Mouse (Mus musculus): ENCODE results near the gene Chd6. TPM values are rescaled to one million over a fixed set of nuclear protein-coding genes. Genes with fewer than 3 reads are reported as not detected.
"Not testable (repeated sequence)": the region's sequence is repeated elsewhere in the genome, so short reads cannot be mapped to it uniquely, and the experiment has no call there.

Gene Chd6
- total and polyA plus RNA-seq, 3 experiments, result 10.8 to 19.7 (median 14.0) TPM

GRCm38 (mm10) chr2:160959901-160960300, 149.0 kb downstream of the Chd6 start:
- no peak overlapping the region for H3K4me2 ChIP-seq (ENCODE audit: insufficient read depth, low read depth, poor library complexity, severe bottlenecking)
- no peak overlapping the region for H3K27ac ChIP-seq (ENCODE audit: insufficient read depth, low read depth)
- in situ Hi-C loops (cut with MboI; ENCODE audit: low pct_ligation_motif_present, low pct_unique_long_range_greater_than_20kb, low sequenced_read_pairs), result no loop called here
- H3K4me1 ChIP-seq (ENCODE audit: control insufficient read depth in 1 of 2, insufficient read depth in 2 of 2), result no peaks in the 10 kb centered on the region
- H3K27me3 ChIP-seq (replicated peaks), result no peaks in the 10 kb centered on the region
- no peak overlapping the region for H3K9ac ChIP-seq (ENCODE audit: insufficient read depth, low read depth)
- H3K9me3 ChIP-seq (replicated peaks; ENCODE audit: low read length), result no peaks in the 10 kb centered on the region
- no peaks in the 10 kb centered on the region for H3K79me2 ChIP-seq (replicated peaks; ENCODE audit: control insufficient read depth, extremely low read depth, insufficient read depth, poor library complexity, severe bottlenecking)
- peaks cover 47 to 80% of the 10 kb centered on the region in 2 experiments for H3K36me3 ChIP-seq (replicated peaks in 1 of 2; ENCODE audit: control insufficient read depth in 1 of 2, insufficient read depth in 1 of 2, low read length in 1 of 2)
- no peak for DNase-seq (ENCODE audit: extremely low read depth)
- TF ChIP-seq CTCF (conservative IDR thresholded peaks at IDR 0.05 in 1 of 2, IDR thresholded peaks at IDR 0.05 in 1 of 2; ENCODE audit: low read depth in 2 of 2, low read length in 2 of 2) (no peak), BHLHE40 (IDR thresholded peaks at IDR 0.05; ENCODE audit: low read depth, low read length) (no peak), CHD1 (IDR thresholded peaks at IDR 0.05; ENCODE audit: low read depth, low read length) (no peak), E2F4 (IDR thresholded peaks at IDR 0.05; ENCODE audit: insufficient replicate concordance, low read depth, low read length) (no peak), ZKSCAN1 (IDR thresholded peaks at IDR 0.05; ENCODE audit: borderline replicate concordance, low read depth, low read length) (no peak), RCOR1 (conservative IDR thresholded peaks at IDR 0.05; ENCODE audit: low read depth, low read length) (no peak)
- no peak overlapping the region for H3K4me3 ChIP-seq (replicated peaks in 1 of 3; ENCODE audit: low read depth in 2 of 3, low read length in 2 of 3, poor library complexity in 1 of 3)
- dilution Hi-C loops (cut with MboI; ENCODE audit: extremely low pct_ligation_motif_present, extremely low pct_unique_long_range_greater_than_20kb, low sequenced_read_pairs), result no loop called here

GRCm38 (mm10) chr2:160958737-160959136, 150.1 kb downstream of the Chd6 start:
- Histone ChIP-seq H3K4me1 (ENCODE audit: control insufficient read depth in 1 of 2, insufficient read depth in 2 of 2) (no peaks in the 10 kb centered on the region; a peak in 1 of 4 replicates), H3K27ac (ENCODE audit: insufficient read depth, low read depth) (no peak overlapping the region), H3K79me2 (replicated peaks; ENCODE audit: control insufficient read depth, extremely low read depth, insufficient read depth, poor library complexity, severe bottlenecking) (no peaks in the 10 kb centered on the region), H3K9ac (ENCODE audit: insufficient read depth, low read depth) (no peak overlapping the region), H3K27me3 (replicated peaks) (no peaks in the 10 kb centered on the region), H3K4me2 (ENCODE audit: insufficient read depth, low read depth, poor library complexity, severe bottlenecking) (no peak overlapping the region), H3K36me3 (replicated peaks in 1 of 2; ENCODE audit: control insufficient read depth in 1 of 2, insufficient read depth in 1 of 2, low read length in 1 of 2) (peaks cover 49 to 82% of the 10 kb centered on the region in 2 experiments), H3K4me3 (replicated peaks in 1 of 3; ENCODE audit: low read depth in 2 of 3, low read length in 2 of 3, poor library complexity in 1 of 3) (no peak overlapping the region), H3K9me3 (replicated peaks; ENCODE audit: low read length) (no peaks in the 10 kb centered on the region)
- peak; percentile 15 for DNase-seq (ENCODE audit: extremely low read depth)
- in situ Hi-C loops (cut with MboI; ENCODE audit: low pct_ligation_motif_present, low pct_unique_long_range_greater_than_20kb, low sequenced_read_pairs), result no loop called here
- TF ChIP-seq RAD21 (IDR thresholded peaks at IDR 0.05; ENCODE audit: low read depth, low read length) (peak; percentile 13), POLR2A (IDR thresholded peaks at IDR 0.05; ENCODE audit: low read depth, low read length) (no peak), TCF12 (IDR thresholded peaks at IDR 0.05; ENCODE audit: low read depth, low read length) (no peak), USF2 (conservative IDR thresholded peaks at IDR 0.05; ENCODE audit: low read depth, low read length) (no peak), USF1 (IDR thresholded peaks at IDR 0.05; ENCODE audit: low read depth, low read length) (no peak), CTCF (conservative IDR thresholded peaks at IDR 0.05 in 1 of 2, IDR thresholded peaks at IDR 0.05 in 1 of 2; ENCODE audit: low read depth in 2 of 2, low read length in 2 of 2) (peak in 1 of 2 experiments; percentile 44; a peak in 3 of 4 replicates)
- dilution Hi-C loops (cut with MboI; ENCODE audit: extremely low pct_ligation_motif_present, extremely low pct_unique_long_range_greater_than_20kb, low sequenced_read_pairs), result no loop called here

GRCm38 (mm10) chr2:160957801-160958200, 151.1 kb downstream of the Chd6 start:
- peaks cover 46 to 83% of the 10 kb centered on the region in 2 experiments for H3K36me3 ChIP-seq (replicated peaks in 1 of 2; ENCODE audit: control insufficient read depth in 1 of 2, insufficient read depth in 1 of 2, low read length in 1 of 2)
- H3K27ac ChIP-seq (ENCODE audit: insufficient read depth, low read depth); H3K79me2 ChIP-seq (replicated peaks; ENCODE audit: control insufficient read depth, extremely low read depth, insufficient read depth, poor library complexity, severe bottlenecking); H3K4me2 ChIP-seq (ENCODE audit: insufficient read depth, low read depth, poor library complexity, severe bottlenecking); H3K4me3 ChIP-seq (replicated peaks in 1 of 3; ENCODE audit: low read depth in 2 of 3, low read length in 2 of 3, poor library complexity in 1 of 3); in situ Hi-C loops (cut with MboI; ENCODE audit: low pct_ligation_motif_present, low pct_unique_long_range_greater_than_20kb, low sequenced_read_pairs); dilution Hi-C loops (cut with MboI; ENCODE audit: extremely low pct_ligation_motif_present, extremely low pct_unique_long_range_greater_than_20kb, low sequenced_read_pairs); H3K9me3 ChIP-seq (replicated peaks; ENCODE audit: low read length); H3K9ac ChIP-seq (ENCODE audit: insufficient read depth, low read depth); H3K4me1 ChIP-seq (ENCODE audit: control insufficient read depth in 1 of 2, insufficient read depth in 2 of 2); DNase-seq (ENCODE audit: extremely low read depth); H3K27me3 ChIP-seq (replicated peaks): not testable (repeated sequence)

- Histone ChIP-seq H3K4me1 (ENCODE audit: control insufficient read depth in 1 of 2, insufficient read depth in 2 of 2) (peaks cover 0 to 11% of the 10 kb centered on the region in 2 experiments; a peak in 1 of 4 replicates), H3K36me3 (replicated peaks in 1 of 2; ENCODE audit: control insufficient read depth in 1 of 2, insufficient read depth in 1 of 2, low read length in 1 of 2) (peaks cover 44 to 84% of the 10 kb centered on the region in 2 experiments)
- DNase-seq (ENCODE audit: extremely low read depth); H3K4me2 ChIP-seq (ENCODE audit: insufficient read depth, low read depth, poor library complexity, severe bottlenecking); in situ Hi-C loops (cut with MboI; ENCODE audit: low pct_ligation_motif_present, low pct_unique_long_range_greater_than_20kb, low sequenced_read_pairs); H3K27ac ChIP-seq (ENCODE audit: insufficient read depth, low read depth); H3K9ac ChIP-seq (ENCODE audit: insufficient read depth, low read depth); H3K9me3 ChIP-seq (replicated peaks; ENCODE audit: low read length); H3K79me2 ChIP-seq (replicated peaks; ENCODE audit: control insufficient read depth, extremely low read depth, insufficient read depth, poor library complexity, severe bottlenecking); dilution Hi-C loops (cut with MboI; ENCODE audit: extremely low pct_ligation_motif_present, extremely low pct_unique_long_range_greater_than_20kb, low sequenced_read_pairs); H3K27me3 ChIP-seq (replicated peaks); H3K4me3 ChIP-seq (replicated peaks in 1 of 3; ENCODE audit: low read depth in 2 of 3, low read length in 2 of 3, poor library complexity in 1 of 3): not testable (repeated sequence)
Measured at GRCm38 (mm10) chr2:160957307-160957706, 151.6 kb downstream of the Chd6 start.
